Mouse (Mus musculus): ENCODE results near the gene Efnb3. TPM values are rescaled to one million over a fixed set of nuclear protein-coding genes. Genes with fewer than 3 reads are reported as not detected.

Efnb3 gene
- 100 to 1,000 TPM in 1 of 2 experiments, 10 to 100 TPM in 1; 97.6 to 115 TPM for total RNA-seq (2021)

DNA sequence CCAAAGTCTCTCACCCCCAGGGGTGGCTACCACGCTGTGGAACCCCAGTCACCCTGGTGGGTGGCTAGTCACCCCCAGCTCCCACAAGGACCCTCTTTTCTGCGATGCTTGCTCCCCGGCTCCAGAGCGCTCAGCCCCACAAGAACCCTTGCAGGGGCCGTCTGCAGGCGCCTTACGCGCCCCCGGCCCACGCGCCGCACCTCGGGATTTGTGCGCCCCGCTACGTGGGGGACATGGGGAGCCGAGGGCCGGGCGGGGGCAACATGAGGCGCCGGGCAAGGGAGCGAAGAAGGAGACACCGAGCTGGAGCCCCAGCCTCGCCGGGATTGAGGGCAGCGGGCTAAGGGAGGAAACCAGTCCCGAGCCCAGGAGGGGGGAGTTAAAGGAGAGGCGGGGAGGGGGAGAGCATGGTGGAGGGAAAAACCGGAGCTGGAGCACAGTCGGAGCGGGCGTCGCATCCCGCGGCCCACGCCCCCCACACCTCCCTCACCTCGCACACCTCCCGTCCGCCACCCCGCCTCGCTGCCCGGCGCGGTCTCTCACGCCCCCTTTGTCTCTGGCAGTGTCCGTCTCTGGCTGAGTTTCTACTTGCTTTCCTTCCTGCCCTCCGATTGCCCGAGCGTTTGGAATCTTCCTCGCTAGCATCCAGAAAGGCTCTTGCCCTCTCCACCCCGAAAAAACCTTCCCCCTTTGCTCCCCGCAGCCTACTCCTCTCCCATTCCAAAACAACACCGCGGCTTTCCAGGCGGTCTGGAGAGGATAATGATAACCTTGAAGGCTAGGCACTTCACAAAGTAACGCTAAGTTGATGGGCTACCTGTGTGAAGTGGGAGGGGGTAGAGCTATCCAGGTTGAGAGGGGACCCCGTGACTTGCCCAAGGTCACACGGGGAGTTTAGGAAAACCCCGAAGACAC is at the start of gene Efnb3:
Gene Efnb3, minus strand, starts transcription at position 355 of the 915 bp plus-strand sequence.
- intact Hi-C loops (cut with DNase I), result no loop called here
- DNase-seq, result peak; percentile 55 to 67

DNA sequence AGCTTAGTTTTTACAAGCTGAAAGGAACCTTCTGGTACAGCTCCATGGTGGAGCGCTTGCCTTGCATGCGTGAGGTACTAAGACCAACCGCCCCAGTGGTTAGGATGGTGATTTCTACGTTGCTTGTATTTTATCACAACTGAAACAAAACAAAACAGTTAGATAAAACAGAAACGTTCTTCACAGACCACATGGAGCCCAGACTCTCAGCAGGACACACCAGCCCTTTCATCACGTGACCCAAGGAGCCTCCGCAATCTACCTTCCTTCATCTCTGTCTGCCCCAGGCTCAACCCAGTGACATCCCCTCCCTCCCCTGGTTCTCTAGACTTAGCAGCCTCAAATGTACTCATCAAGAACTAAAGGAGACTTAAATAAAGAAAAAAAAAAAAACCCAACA is 49.4 kb upstream of the Efnb3 start:
- intact Hi-C loops (cut with DNase I), result no loop called here
- DNase-seq, result no peak

DNA sequence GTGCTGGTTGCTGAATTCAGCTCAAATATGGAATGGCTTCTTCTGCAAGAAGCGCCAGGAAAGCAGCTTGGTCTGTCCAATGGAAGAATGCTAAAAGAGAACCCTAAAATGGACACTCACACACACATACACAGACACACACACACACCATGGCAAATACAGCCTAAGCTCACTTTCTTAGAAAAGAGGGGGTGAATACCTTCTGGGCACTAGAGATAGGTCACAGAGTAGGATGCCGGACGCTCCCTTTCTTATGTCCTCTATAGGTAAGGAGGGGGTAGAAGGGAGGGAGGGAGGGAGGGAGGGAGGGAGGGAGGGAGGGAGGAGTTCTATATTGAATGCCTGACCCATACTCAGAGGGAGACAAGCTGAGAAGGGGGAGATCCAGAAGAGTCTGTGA is 48.5 kb upstream of the Efnb3 start:
- intact Hi-C loops (cut with DNase I), result no loop called here
- DNase-seq, result no peak

DNA sequence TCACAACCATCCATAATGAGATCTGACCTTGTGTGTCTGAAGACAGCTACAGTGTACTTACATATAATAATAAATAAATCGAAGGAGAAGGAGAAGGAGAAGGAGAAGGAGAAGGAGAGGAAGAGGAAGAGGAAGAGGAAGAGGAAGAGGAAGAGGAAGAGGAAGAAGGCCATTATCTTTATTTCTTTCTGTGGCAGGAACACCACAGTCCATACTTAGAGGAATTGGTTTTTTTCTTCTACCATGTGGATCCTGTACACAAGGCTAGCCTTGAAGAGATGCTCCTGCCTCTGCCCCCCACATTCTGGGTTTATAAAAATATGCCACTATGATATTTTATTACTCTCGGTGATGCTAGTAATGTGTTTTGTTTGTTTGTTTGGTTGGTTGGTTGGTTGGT is 46.8 kb upstream of the Efnb3 start:
- intact Hi-C loops (cut with DNase I), result loop anchor here (2.0 kb wide), 1 partner anchor 26 kb away; the partner anchor contains the start of genes Trp53 and Wrap53
- DNase-seq, result no peak

DNA sequence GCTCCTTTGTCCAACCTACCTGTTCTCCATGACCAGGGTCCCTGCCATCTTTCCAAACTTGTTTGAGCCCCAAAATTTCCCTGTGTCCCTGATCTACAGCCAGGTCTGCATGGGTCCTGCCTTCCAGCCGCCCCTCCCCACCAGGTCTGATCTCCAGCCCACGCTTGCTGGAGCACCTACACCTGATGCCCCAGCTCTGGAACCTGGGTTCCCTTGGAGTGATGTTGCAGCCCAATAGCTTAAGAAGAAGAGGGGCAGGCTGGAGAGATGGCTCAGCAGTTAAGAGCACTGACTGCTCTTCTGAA is 46.4 kb upstream of the Efnb3 start:
- intact Hi-C loops (cut with DNase I), result loop anchor here (2.0 kb wide), 1 partner anchor 26 kb away; the partner anchor contains the start of genes Trp53 and Wrap53
- no peak for DNase-seq

DNA sequence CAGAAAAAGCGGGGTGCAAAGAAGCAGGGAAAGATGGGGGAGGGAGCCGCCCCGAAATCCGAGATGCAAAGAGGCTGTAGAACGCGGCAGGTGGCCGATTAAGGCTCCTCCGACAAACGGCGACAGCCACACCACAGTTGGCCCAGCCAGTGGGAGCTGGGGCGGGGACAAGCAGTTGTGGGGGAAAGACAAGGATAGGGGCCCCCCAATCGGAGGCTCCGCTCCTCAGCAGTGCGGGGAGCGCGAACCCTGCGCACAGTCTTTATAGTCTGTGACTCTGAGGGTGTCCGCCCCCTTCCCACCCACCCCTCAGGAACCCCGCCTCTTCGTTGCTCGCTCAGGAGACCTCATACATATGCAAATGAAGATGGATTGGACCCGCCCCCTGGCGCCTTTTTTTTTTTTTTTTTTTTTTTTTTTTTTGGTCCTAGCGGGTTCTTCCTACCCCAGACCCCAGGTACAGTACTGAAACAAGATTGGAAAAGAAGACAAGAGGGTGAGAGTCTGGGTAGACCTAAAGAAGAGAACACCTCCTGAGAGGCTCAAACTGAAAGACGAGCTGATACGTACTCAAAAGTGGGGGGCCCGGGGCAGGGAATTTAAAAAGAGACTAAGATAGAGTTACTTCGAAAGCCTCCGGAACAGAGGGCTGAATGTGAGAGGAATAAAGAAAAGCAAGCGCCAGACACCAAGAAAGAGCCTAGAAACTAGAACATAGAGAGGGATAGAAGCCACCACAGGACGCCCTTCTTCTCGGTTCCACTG is 45.9 kb upstream of the Efnb3 start, which contains the start of gene Atp1b2:
Gene Atp1b2, minus strand, starts transcription at position 217 of the 765 bp plus-strand sequence.
- peak; percentile 73 to 77 for DNase-seq
- intact Hi-C loops (cut with DNase I), result loop anchor here (2.0 kb wide), 1 partner anchor 25 kb away; the partner anchor contains the start of genes Trp53 and Wrap53

DNA sequence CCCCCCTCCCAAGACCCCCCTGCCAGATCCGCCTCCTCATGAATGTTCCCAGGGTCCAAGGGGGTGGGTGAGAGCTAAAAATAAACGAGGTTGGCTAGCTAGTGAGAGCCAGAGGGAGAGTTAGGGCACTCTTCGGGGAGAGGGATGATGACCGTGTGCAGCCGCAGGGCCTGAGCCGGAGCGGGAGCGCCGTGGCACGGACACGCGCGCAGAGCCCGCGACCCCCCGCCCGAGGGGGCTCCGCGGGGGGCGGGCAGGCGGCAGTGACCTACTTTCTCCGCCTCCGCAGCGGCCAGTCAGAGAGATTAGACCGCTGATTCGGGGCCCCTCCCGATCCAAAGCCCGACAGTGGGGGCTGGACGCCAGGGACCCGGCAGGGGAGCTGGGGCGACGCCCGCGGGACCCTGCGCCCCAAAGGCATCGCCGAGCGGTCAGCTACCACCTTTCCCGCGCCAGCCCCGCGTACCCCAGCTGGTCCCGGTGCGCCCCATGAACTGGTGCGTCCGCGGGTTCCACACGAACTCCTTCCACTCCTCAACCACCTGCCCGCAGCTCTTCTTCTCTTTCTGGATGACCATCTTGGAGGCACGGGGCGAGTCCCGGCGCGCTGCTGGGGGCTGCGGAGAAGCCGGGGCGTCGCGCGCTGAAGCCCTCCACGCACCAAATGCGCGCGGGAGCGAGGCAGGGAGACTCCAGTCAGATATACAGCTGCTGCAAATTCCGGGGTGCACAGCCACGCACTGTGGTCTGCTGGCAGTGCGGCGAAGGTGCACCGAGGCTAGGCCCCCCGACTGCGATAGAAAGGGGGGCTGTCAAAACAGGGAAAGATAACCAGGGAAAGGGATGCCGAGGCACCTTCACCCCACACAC is 45.0 kb upstream of the Efnb3 start:
- peak; percentile 41 to 47 for DNase-seq
- intact Hi-C loops (cut with DNase I), result no loop called here

DNA sequence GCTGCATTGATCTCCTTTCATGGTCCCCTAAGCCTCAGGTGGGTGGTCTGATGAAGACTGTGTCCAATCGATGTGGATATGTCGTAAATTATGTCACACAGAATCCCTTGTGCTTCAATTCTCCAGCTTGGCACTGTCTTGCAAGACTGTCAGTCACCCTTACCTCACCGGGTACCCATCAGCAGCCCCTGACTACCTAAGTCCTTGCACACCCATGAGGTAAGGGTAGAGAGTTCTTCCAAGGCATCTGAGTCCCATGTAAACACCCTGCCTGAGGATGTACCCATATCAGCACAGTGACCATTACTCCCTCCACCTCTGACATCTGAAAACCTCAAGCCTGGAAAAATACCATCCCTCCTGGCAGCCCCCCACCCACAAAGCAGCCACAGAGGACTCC is 44.3 kb upstream of the Efnb3 start:
- no peak for DNase-seq
- intact Hi-C loops (cut with DNase I), result no loop called here

DNA sequence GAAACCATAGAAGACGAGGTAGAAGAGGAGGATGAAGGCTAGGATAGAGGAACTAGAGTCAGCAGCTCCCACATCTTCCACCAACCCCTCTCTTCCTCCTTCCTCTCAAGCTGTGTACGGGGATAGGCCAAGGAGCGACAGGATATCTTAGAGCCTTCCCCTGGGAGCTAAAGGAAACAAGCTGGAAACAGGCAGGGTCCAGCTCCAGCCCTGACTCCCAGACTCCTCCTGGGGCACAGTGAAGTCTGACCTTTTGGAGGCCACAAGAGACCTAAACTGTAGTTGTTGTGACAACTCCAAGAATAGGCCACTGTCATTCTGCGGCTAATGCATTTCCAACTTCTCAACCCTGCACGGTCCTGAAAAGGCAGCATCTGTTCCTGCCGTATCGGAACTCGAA is 43.5 kb upstream of the Efnb3 start:
- intact Hi-C loops (cut with DNase I), result no loop called here
- peak; percentile 42 to 58 for DNase-seq

DNA sequence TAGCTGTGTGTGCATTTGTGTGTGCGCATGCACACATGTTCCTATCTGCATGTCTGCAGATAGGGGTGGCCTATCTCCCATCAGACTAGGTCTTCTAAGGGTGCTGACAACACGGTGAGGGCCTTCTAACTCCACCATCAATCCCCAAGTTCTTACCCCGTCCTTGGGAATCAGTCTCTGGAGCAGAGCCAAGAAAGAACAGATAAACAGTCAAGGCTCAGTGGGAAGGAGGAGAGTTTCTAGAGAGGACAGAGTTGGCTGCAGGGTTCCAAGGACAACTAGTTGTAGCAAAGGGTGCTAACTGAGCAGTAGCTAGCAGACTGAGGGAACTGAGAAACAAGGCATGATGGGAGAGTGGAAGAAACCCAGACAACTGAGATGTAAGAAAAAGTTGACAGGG is 41.8 kb upstream of the Efnb3 start:
- intact Hi-C loops (cut with DNase I), result no loop called here
- no peak for DNase-seq

DNA sequence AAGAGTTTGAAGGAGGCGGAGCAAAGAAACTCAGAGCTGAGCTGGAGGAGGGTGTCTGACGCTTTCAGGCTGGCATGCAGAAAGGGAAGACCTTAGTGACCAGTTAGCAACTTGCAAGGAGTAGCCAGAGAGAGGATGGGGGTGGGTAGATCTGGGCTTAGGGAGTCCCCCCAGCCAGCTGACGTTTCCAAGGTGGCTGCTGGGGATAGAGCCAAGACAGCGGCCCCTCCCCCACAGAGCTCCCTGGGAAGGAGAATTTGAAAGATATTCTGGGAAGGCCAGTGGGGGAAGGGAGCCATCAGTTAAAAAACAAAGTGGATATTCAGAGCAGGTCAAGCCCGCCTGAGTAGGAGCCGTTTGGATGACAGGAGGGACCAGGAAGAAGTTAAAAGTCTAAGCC is 40.1 kb upstream of the Efnb3 start:
- peak; percentile 83 to 86 for DNase-seq
- intact Hi-C loops (cut with DNase I), result no loop called here

DNA sequence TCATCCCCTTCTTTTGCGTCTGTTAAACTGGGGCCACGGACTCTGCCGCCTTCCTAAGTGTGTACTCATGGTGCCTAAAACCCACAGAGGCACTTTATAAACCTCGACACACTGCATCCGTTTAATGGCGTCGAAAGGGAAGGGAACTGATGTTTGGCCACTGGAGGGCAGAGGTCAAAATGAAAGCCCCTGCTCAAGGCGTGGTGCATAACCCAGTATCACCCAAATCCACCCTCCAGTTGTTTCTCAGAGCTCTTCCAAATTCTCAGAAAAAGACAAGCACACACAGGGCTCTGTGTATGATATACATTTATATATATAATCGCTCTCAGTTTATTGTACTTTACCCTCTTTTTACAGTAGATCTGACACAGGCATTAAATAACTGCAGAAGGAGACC is 39.4 kb upstream of the Efnb3 start:
- DNase-seq, result no peak
- intact Hi-C loops (cut with DNase I), result no loop called here

DNA sequence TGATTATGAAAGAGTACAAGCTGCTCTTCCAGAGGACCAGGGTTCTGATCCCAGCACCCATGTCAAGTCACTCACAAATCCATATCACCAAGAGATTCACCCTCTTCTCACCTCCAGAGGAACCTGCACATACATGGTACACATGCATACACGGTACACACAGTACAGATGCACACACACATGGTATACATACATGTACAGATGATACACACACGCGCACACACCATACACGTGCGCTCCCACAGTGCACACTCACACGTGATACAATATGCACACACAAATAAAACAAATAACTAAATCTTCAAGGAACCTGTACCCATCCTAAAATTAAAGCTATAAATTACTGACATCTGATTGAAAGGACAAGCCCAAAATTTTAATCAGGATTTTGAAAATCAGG is 34.8 kb upstream of the Efnb3 start:
- no peak for DNase-seq
- intact Hi-C loops (cut with DNase I), result no loop called here

DNA sequence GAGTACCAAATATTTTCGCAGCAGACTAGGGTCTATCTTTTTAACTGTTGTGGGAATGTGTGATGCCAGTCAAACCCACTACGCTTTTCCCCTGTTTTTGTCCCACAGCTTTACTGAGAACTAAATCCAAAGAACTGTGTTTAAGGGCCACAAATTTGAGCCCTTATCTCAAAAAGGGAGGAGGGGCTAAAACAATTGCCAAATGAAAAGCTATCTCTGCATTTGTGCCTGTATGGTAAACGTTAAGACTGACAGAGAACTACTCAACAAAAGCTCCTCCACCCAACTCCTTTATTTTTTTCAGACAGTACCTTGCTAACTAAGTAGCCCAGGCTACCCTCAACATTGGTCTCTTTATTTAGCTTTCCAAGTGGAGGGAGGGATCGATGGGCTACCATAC is 32.8 kb upstream of the Efnb3 start:
- intact Hi-C loops (cut with DNase I), result no loop called here

DNA sequence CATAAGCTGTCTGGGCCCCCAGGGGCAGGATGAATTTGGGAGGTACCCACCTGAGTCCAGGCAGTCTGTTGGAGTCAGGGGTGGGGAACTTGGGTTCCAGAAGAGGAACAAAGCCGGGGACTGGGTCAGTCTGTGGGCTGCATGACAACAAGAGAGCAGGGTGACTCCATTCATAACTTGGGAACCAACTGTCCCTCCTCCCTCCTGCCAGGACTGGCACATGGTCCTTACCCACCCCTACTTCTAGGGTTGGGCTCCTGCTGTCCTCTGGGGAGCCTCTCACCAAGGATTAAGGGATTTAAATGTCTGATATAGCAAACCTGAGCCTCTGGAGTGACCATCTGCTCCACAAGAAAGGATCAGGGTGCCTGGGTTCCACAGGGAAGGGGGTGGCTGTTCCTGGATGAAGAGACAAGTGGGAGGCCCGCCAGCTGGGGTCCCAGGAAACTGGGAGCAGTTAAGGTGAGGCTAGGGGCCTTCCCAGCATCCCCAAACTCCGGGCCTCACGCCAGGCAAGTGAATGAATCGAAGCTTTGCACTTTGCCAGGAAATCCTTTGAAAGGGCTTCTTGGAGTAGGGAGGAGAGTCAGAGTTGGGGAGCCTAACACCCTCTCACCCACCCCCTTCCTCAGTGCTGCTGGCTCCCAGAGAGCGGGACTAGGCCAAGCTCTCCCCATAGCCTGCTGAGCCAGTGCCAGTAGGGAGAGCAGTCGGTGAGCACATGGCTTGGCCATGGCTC is 32.1 kb upstream of the Efnb3 start:
- intact Hi-C loops (cut with DNase I), result no loop called here
- peak in 1 of 2 experiments; percentile 14 for DNase-seq

More for the DNA sequence above, 32.8 kb upstream of the Efnb3 start:
- DNase-seq, result no peak

DNA sequence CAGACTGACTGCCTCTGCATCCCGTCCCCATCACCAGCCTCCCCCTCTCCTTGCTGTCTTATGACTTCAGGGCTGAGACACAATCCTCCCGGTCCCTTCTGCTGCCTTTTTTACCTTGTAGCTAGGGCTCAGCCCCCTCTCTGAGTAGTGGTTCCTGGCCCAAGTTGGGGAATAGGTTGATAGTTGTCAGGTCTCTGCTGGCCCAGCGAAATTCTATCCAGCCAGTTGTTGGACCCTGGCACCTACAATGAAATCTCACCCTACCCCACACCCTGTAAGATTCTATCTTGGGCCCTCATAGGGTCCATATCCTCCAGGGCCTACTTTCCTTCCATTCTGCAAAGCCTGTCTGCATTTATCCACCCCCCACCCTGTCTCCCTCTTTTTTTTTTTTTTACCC is 31.4 kb upstream of the Efnb3 start:
- intact Hi-C loops (cut with DNase I), result no loop called here
- DNase-seq, result no peak

DNA sequence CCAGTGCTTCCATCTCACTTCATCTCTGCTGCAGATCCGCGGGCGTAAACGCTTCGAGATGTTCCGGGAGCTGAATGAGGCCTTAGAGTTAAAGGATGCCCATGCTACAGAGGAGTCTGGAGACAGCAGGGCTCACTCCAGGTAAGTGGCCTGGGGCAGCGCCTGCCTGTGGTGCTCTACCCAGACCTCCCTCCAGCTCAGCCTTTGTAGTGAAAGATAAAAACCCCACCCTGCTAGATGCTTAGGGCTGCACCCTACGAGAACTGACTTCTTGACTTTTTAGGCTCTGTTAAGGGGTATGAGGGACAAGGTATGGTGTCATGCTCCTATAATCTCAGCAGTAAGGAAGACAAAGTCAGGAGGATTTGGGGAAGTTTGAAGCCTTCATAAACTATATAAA is 30.6 kb upstream of the Efnb3 start:
- intact Hi-C loops (cut with DNase I), result no loop called here
- no peak for DNase-seq

DNA sequence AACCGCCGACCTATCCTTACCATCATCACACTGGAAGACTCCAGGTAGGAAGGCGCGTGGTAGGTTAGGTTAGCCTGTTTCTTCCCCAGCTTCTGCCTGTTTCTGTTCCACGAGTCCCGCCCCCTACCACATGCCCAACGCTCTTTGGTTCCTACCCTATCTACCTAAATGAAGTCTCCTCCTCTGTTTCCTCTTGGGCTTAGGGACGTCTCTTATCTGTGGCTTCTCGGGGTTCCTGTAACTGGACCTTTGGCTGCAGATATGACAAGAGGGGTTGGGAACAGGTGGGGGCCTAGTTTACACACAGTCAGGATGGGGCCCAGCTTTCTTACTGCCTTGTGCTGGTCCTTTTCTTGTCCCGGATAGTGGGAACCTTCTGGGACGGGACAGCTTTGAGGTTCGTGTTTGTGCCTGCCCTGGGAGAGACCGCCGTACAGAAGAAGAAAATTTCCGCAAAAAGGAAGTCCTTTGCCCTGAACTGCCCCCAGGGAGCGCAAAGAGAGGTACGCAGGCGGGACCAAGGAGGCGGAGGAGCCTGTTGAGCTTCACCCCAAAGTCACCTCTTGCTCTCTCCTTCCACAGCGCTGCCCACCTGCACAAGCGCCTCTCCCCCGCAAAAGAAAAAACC is 29.3 kb upstream of the Efnb3 start:
- DNase-seq, result no peak
- intact Hi-C loops (cut with DNase I), result no loop called here

DNA sequence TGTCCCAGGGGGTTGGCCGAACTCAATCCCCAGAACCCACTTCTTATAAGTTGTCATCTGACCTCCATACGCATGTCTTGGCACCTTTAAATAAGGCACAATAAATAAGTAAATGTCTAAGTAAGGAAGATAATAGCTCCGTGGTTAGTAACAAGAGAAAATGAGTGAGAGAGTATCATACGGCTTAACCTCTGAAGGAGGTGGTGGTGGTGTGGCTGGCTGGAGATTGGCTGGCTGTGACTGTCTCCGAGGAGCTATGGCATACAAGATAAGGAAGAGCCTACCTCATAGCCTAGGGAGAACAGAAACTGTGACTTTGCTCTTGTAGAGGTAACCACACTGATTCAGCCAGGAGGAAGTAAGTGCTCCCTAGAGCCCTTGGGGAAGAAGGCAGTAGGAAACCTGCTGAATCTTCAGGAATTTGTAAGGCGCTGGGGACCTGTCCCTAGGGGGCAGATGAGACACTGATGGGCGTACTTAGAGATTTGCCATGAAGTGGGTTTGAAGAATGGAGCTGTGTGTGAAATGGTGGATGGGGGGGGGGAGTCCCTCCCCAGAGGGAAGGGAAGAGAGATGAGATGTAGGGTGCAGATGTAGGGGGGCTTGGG is 25.8 kb upstream of the Efnb3 start:
- DNase-seq, result no peak
- intact Hi-C loops (cut with DNase I), result no loop called here

Measured in heart, postnatal 10 days (tissue).